Mouse (Mus musculus): ENCODE results near the gene Slc32a1.

GRCm38 (mm10) chr2:158609681-158610080 lies 886 bp upstream of the Slc32a1 start:
- no peak for TF ChIP-seq CTCF (IDR thresholded peaks at IDR 0.05)
- no peak for TF ChIP-seq EP300 (IDR thresholded peaks at IDR 0.05)

Measured in lung, postnatal 0 days (tissue).